Mouse (Mus musculus) left cerebral cortex, postnatal 10 days (tissue): ENCODE measurements around the gene Gm29609. TPM values are rescaled to one million over a fixed set of nuclear protein-coding genes. Genes with fewer than 3 reads are reported as not detected.

ENCODE experiments used
- DNase-seq, 2 experiments: peaks; one replicate each; pipeline ENCODE4 v3.0.0; 2021 to 2022; ENCODE audit warnings: low spot score in 2 of 2, mixed read lengths in 1 of 2; ENCODE audit errors: extremely low spot score in 1 of 2
- intact Hi-C: fragments of 180-260 bp; cut with DNase I; formaldehyde crosslinking; loops from one replicate; pipeline ENCODE4 v1.15.1; 2025
- total RNA-seq, 2 experiments: library from RNA; stranded (reverse); gene quantifications; 2 replicates each; pipeline ENCODE4 v1.2.3; 2021

Gene Gm29609
- total RNA-seq, 2 experiments from 2014 or later = 1.6 to 3.9 TPM

- intact Hi-C loops = loop anchor here (5.0 kb wide), 1 partner anchor 52 kb away; the partner anchor contains the start of gene Krtcap3
- peak in 1 of 2 experiments; percentile 49 for DNase-seq
These were observed 20.2 kb upstream of the Gm29609 start for GRCm38 (mm10) chr5:31199893-31200292.

- no peak for DNase-seq
- intact Hi-C loops = loop anchor here (5.0 kb wide), 1 partner anchor 53 kb away; the partner anchor contains the start of gene Krtcap3
These were observed 19.7 kb upstream of the Gm29609 start for GRCm38 (mm10) chr5:31199321-31199892.

GRCm38 (mm10) chr5:31198616-31199320, 19.1 kb upstream of the Gm29609 start:
- DNase-seq = no peak
- intact Hi-C loops = loop anchor here (5.0 kb wide), 1 partner anchor 54 kb away; the partner anchor contains the start of gene Krtcap3

- DNase-seq = no peak
- intact Hi-C loops = loop anchor here (5.0 kb wide), 1 partner anchor 54 kb away; the partner anchor contains the start of gene Krtcap3
These were observed 18.5 kb upstream of the Gm29609 start for GRCm38 (mm10) chr5:31198170-31198569.

GRCm38 (mm10) chr5:31197072-31197471, 17.4 kb upstream of the Gm29609 start:
- intact Hi-C loops = loop anchor here (5.0 kb wide), 1 partner anchor 55 kb away; the partner anchor contains the start of gene Krtcap3
- no peak for DNase-seq

GRCm38 (mm10) chr5:31196207-31196606, 16.5 kb upstream of the Gm29609 start:
- no peak for DNase-seq
- intact Hi-C loops = loop anchor here (5.0 kb wide), 1 partner anchor 56 kb away; the partner anchor contains the start of gene Krtcap3

GRCm38 (mm10) chr5:31195671-31196070, 16.0 kb upstream of the Gm29609 start:
- intact Hi-C loops = loop anchor here (5.0 kb wide), 1 partner anchor 57 kb away; the partner anchor contains the start of gene Krtcap3

GRCm38 (mm10) chr5:31194486-31195485, 15.1 kb upstream of the Gm29609 start:
- DNase-seq = no peak
- intact Hi-C loops = loop anchor here (5.0 kb wide), 1 partner anchor 58 kb away; the partner anchor contains the start of gene Krtcap3

More at GRCm38 (mm10) chr5:31195671-31196070, 16.0 kb upstream of the Gm29609 start:
- DNase-seq = no peak

GRCm38 (mm10) chr5:31193631-31194281, 14.0 kb upstream of the Gm29609 start:
- no peak for DNase-seq
- intact Hi-C loops = no loop called here

- intact Hi-C loops = no loop called here
- DNase-seq = peak; percentile 99
These were observed 13.4 kb upstream of the Gm29609 start, which contains the start of the genes Snx17 and Eif2b4 for GRCm38 (mm10) chr5:31192939-31193630. TSS of gene Snx17 (plus strand) at chr5:31193227. TSS of gene Eif2b4 (minus strand) at chr5:31193430.

GRCm38 (mm10) chr5:31192045-31192938, 12.6 kb upstream of the Gm29609 start:
- intact Hi-C loops = no loop called here
- DNase-seq = peak; percentile 60 to 90

GRCm38 (mm10) chr5:31190201-31190600, 10.5 kb upstream of the Gm29609 start:
- intact Hi-C loops = no loop called here
- no peak for DNase-seq

GRCm38 (mm10) chr5:31188223-31188840, 8.6 kb upstream of the Gm29609 start:
- DNase-seq = no peak
- intact Hi-C loops = no loop called here

GRCm38 (mm10) chr5:31183678-31184077, 4.0 kb upstream of the Gm29609 start:
- DNase-seq = no peak
- intact Hi-C loops = no loop called here

- no peak for DNase-seq
- intact Hi-C loops = no loop called here
These were observed 1.6 kb upstream of the Gm29609 start for GRCm38 (mm10) chr5:31181183-31181770.

- intact Hi-C loops = no loop called here
- peak in 1 of 2 experiments; percentile 58 for DNase-seq
These were observed 378 bp downstream of the Gm29609 start for GRCm38 (mm10) chr5:31179301-31179765.
